Mouse (Mus musculus): ENCODE measurements at regions not wholly inside any gene's neighbourhood (a gene's known extent, or its start where the extent isn't known, plus 50 kb on each side); places are given as distances from the start of the nearest gene placed in this dataset.

DNA sequence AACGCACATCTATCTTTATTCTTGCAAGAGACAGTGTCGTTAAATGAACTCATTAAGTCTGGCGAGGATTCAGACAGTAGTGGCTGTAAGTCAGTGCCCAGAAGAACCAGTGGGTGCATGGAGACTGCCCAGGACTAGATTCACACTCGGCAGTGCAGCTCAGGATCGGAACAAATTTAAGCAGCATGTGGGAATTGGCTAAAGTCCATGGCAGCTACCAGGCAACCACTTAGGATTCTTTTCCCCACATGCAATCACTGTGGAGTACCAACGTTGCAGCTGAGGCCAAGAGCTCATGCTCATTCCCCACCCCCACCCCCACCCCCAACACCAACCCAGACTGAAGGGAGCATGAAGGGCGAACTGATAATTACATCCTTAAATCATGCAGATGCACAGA, 349.7 kb upstream of the Gli3 start:
- no peak for TF ChIP-seq EP300 (IDR thresholded peaks at IDR 0.05; ENCODE audit: low read depth)
- no peak for TF ChIP-seq CTCF (IDR thresholded peaks at IDR 0.05; ENCODE audit: low read depth)
